ENCODE assay signal across 8 mouse cellular contexts in the genomic region with DNA sequence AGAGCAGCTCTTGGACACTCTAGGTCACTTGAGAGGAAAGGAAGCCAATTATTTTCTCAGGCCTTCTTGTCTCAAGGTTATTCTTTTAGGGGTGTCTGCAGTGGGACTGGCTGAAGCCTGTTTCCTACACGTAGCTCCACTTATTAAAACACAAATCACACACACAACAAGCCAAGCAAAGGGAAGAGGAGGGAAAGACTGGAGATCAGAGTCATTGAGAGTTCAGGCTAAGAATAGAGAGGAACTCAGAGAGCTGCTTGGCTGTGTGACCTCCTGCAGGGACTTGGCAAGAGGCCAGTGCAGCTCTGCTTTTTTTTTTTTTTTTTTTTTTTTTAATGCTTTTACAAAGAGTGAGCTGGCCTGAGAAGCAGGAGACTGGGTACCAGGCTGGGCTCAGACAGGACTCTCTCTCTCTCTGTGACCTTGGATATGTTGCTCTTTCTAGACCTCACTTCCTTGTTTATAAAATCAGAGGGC. TPM values are rescaled to one million over a fixed set of nuclear protein-coding genes. Genes with fewer than 3 reads are reported as not detected.
DNase-seq lines count a peak whose midpoint lies in the region; ATAC-seq lines count a peak whose summit lies in the region.
"Not testable (repeated sequence)": the region's sequence is repeated elsewhere in the genome, so short reads cannot be mapped to it uniquely, and the experiment has no call there.

No protein-coding gene starts in this region.

- H3K36me3 ChIP-seq in forebrain, embryonic 10.5 days (replicated peaks); heart, embryonic 10.5 days; intestine, embryonic 16.5 days (ENCODE audit: control insufficient read depth, insufficient read depth, low read length): not testable (repeated sequence)

- H3K4me3 ChIP-seq in forebrain, embryonic 10.5 days; heart, embryonic 10.5 days; intestine, embryonic 16.5 days (ENCODE audit: low read length): not testable (repeated sequence)

- H3K9me3 ChIP-seq in forebrain, embryonic 10.5 days; heart, embryonic 10.5 days; intestine, embryonic 16.5 days (ENCODE audit: control insufficient read depth, low read length): not testable (repeated sequence)

- DNase-seq in ES-CJ7 (ENCODE audit: low read depth, low spot score): peak; percentile 18
- not testable (repeated sequence) for DNase-seq in forebrain, embryonic 10.5 days (ENCODE audit: extremely low spot score, low spot score); heart, embryonic 10.5 days (ENCODE audit: low spot score)
- peak; percentile 80 for DNase-seq in left cerebral cortex, postnatal 4 days
- peak; percentile 27 to 74 for DNase-seq in lung, postnatal 4 days
- DNase-seq in right cerebral cortex, postnatal 4 days: peak; percentile 41

- peak overlapping the region; percentile 69 for H3K27ac ChIP-seq in forebrain, embryonic 10.5 days
- peak overlapping the region; percentile 79 for H3K27ac ChIP-seq in heart, embryonic 10.5 days
- H3K27ac ChIP-seq in intestine, embryonic 16.5 days (ENCODE audit: low read length): peak overlapping the region; percentile 7; the same call in 1 of the 2 replicates

- not testable (repeated sequence) for H3K27me3 ChIP-seq in forebrain, embryonic 10.5 days (ENCODE audit: poor library complexity, severe bottlenecking); heart, embryonic 10.5 days (ENCODE audit: insufficient read depth, poor library complexity, severe bottlenecking); intestine, embryonic 16.5 days (replicated peaks; ENCODE audit: control insufficient read depth, insufficient read depth, low read length)

- peak; percentile 49; the same call in 1 of the 2 replicates for ATAC-seq in cerebellum, adult (ENCODE audit: insufficient number of reproducible peaks, low FRiP score, low TSS enrichment)
- peak; percentile 91 for ATAC-seq in intestine, embryonic 16.5 days

- WGBS in forebrain, embryonic 10.5 days: 22% methylated on average over 1 of the region's 1 CpGs
- WGBS in heart, embryonic 10.5 days: 16% methylated on average over 1 of the region's 1 CpGs
- 16% methylated on average over 1 of the region's 1 CpGs for WGBS in intestine, embryonic 16.5 days

- not testable (repeated sequence) for H3K4me2 ChIP-seq in intestine, embryonic 16.5 days (ENCODE audit: low read depth, low read length)

- H3K4me1 ChIP-seq in forebrain, embryonic 10.5 days: peaks cover 30% of the 10 kb centered on the region
- H3K4me1 ChIP-seq in heart, embryonic 10.5 days: peaks cover 25% of the 10 kb centered on the region
- not testable (repeated sequence) for H3K4me1 ChIP-seq in intestine, embryonic 16.5 days (ENCODE audit: control insufficient read depth, insufficient read depth, low read length)

- H3K9ac ChIP-seq in intestine, embryonic 16.5 days (ENCODE audit: low read depth, low read length): not testable (repeated sequence)

- intact Hi-C loops in left cerebral cortex, postnatal 4 days (cut with DNase I): not testable (repeated sequence)

RNA-seq across cellular contexts. Expression of a gene that starts 36.7 kb away (rescaled TPM):
- polyA plus RNA-seq in forebrain, embryonic 10.5 days (2016; fragmentation: Nextera tagmentation; extraction: Ambion mirVana): 0.06 and 0.15 TPM in 2 replicates
- 0.10 and 1.6 TPM in 2 replicates for polyA plus RNA-seq in heart, embryonic 10.5 days (2016; fragmentation: Nextera tagmentation; extraction: Ambion mirVana)
- polyA plus RNA-seq in intestine, embryonic 16.5 days (2015; fragmentation: Nextera tagmentation; extraction: Ambion mirVana): 0.98 and 1.8 TPM in 2 replicates
- total RNA-seq in left cerebral cortex, postnatal 4 days (2021): under 1 TPM; 0.12 to 0.52 TPM

RNA-seq across cellular contexts. Expression of a gene that starts 47.6 kb away (rescaled TPM):
- 2.0 and 2.5 TPM in 2 replicates for polyA plus RNA-seq in forebrain, embryonic 10.5 days (2016; fragmentation: Nextera tagmentation; extraction: Ambion mirVana)
- polyA plus RNA-seq in heart, embryonic 10.5 days (2016; fragmentation: Nextera tagmentation; extraction: Ambion mirVana): 3.5 and 3.6 TPM in 2 replicates
- polyA plus RNA-seq in intestine, embryonic 16.5 days (2015; fragmentation: Nextera tagmentation; extraction: Ambion mirVana): 2.9 and 3.2 TPM in 2 replicates
- 10 to 100 TPM; 10.2 to 13.5 TPM for total RNA-seq in left cerebral cortex, postnatal 4 days (2021)

Comparison
In these comparisons a context has a peak if more than half of its experiments do, and no peak if none do; other contexts are left out.
1. H3K27ac ChIP-seq: peak in every context shown above with its lines; median percentile 79 in heart, embryonic 10.5 days; 69 in forebrain, embryonic 10.5 days; 7 in intestine, embryonic 16.5 days.